Mouse (Mus musculus) thymus, adult 2 months (tissue): ENCODE data around the gene St7l. TPM values are rescaled to one million over a fixed set of nuclear protein-coding genes. Genes with fewer than 3 reads are reported as not detected.
"Not testable (repeated sequence)": the region's sequence is repeated elsewhere in the genome, so short reads cannot be mapped to it uniquely, and the experiment has no call there.

ENCODE experiments used
- DNase-seq: peaks from one replicate; pipeline ENCODE4 v3.0.0; 2021
- H3K27ac ChIP-seq: fragments of 200-500 bp; 2 replicates; pipeline ENCODE4 v1.5.1; 2012; ENCODE audit warnings: low read length, control low read depth; ENCODE audit not compliant: control insufficient read depth, insufficient read depth
- H3K27me3 ChIP-seq: fragments of 200-500 bp; 2 replicates; pipeline ENCODE4 v1.6.1; 2012; ENCODE audit warnings: mild to moderate bottlenecking, low read length, moderate library complexity, mixed read lengths; ENCODE audit not compliant: control insufficient read depth, insufficient read depth
- H3K36me3 ChIP-seq: fragments of 200-500 bp; 2 replicates; pipeline ENCODE4 v1.6.1; 2012; ENCODE audit warnings: mild to moderate bottlenecking, low read length, moderate library complexity; ENCODE audit not compliant: control insufficient read depth, insufficient read depth
- H3K4me1 ChIP-seq: fragments of 200-500 bp; replicated peaks from 2 replicates; pipeline ENCODE4 v1.6.1; 2012; ENCODE audit warnings: low read length; ENCODE audit not compliant: control insufficient read depth, insufficient read depth
- H3K4me3 ChIP-seq: fragments of 200-500 bp; 2 replicates; pipeline ENCODE4 v1.5.1; 2012; ENCODE audit warnings: mild to moderate bottlenecking, low read length, control low read depth, moderate library complexity; ENCODE audit not compliant: control insufficient read depth, insufficient read depth
- CTCF ChIP-seq: fragments of 200-500 bp; IDR thresholded peaks from 2 replicates; pipeline ENCODE4 v1.5.1; 2012; ENCODE audit warnings: mild to moderate bottlenecking, control low read depth, low read length, moderate library complexity, borderline replicate concordance; ENCODE audit not compliant: control insufficient read depth, poor library complexity, insufficient read depth; ENCODE audit errors: extremely low read depth
- POLR2A ChIP-seq: fragments of 200-500 bp; IDR thresholded peaks from 2 replicates; pipeline ENCODE4 v1.6.1; 2012; ENCODE audit warnings: mild to moderate bottlenecking, low read length, control low read depth, moderate library complexity; ENCODE audit not compliant: control insufficient read depth, poor library complexity, insufficient read depth; ENCODE audit errors: extremely low read depth
- WGBS: fragments of 180-500 bp; shearing (Covaris S2); methylation state at CpG from one replicate; pipeline ENCODE4 v1.1.7; 2018; 5-methylcytosine and 5-hydroxymethylcytosine counted together
- polyA plus RNA-seq: library from polyadenylated mRNA; depleted of rRNA; stranded (reverse); fragments of >200 nt; gene quantifications from 2 replicates; pipeline ENCODE4 v1.2.3, GENCODE M21; 2012

The St7l gene
- polyA plus RNA-seq, 1 experiment: 13.6 TPM

DNA sequence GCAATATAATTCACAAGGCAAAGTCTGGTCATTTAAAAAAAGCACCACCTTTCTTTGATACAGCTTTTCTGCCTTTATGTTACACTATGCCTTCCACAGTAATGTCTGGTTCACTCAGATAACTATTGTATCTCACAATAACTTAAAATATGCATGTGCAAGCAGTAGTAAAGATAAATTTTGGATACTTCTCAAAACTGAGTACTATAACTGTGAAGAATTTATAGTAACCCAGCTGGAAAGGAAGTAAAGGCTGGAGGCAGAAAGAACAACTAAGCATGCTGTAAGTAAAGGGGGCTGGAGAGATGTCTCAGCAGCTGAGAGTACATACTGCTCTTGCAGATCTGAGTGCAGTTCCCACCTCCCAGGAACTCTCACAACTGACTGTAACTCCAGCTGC lies 8.9 kb upstream of the St7l start:
- TF ChIP-seq POLR2A: no peak
- TF ChIP-seq CTCF: no peak
- Histone ChIP-seq H3K36me3 (peaks cover 12% of the 10 kb centered on the region; the same call in 1 of the 2 replicates), H3K27me3 (no peaks in the 10 kb centered on the region), H3K4me1 (peaks cover 4% of the 10 kb centered on the region; the same call in 1 of the 2 replicates), H3K4me3 (no peak overlapping the region), H3K27ac (no peak overlapping the region)
- no peak for DNase-seq

DNA sequence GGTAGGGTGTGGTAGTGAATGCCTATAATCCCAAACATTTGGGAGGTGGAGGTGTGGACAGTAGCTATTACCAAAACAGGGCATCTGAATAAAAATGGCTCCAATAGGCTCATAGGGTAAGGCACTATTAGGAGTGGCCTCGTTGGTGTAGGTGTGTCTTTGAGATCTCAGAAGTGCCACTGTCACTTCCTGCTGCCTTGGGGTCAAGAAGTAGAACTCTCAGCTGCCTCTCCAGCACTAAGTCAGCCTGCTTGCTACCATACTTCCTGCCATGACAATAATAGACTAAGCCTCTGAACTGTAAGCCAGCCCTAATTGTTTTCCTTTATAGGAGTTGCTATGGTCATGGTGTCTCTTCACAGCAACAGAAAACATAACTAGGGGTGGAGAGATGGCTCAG lies 7.7 kb upstream of the St7l start:
- TF ChIP-seq POLR2A (no peak), CTCF (no peak)
- Histone ChIP-seq H3K4me3 (no peak overlapping the region), H3K27me3 (no peaks in the 10 kb centered on the region), H3K36me3 (peaks cover 12% of the 10 kb centered on the region; the same call in 1 of the 2 replicates), H3K27ac (no peak overlapping the region), H3K4me1 (peaks cover 4% of the 10 kb centered on the region; the same call in 1 of the 2 replicates)
- DNase-seq: no peak
- WGBS: 32% methylated on average over 1 of the region's 1 CpGs

DNA sequence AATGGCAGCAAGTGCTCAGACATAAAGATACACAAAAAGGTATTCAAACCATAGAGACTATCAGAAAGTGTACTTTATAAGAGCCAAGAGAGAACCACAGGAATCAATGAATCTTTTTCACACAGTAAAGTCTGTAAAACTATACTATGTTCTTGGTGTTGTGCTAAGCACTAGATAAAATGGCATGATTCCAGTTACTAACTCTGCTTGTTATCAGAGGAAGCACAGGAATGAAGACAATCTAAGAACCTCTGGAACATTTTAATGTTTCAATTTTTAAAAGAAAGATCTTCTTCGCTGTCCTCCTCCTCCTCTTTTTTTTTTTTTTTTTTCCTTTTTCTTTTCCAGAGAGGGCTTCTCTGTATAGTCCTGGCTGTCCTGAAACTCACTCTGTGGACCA lies 5.2 kb upstream of the St7l start:
- 100% methylated on average over 1 of the region's 1 CpGs for WGBS
- TF ChIP-seq POLR2A (no peak), CTCF (no peak)
- Histone ChIP-seq H3K36me3 (peaks cover 12% of the 10 kb centered on the region; the same call in 1 of the 2 replicates), H3K27ac (no peak overlapping the region), H3K27me3 (no peaks in the 10 kb centered on the region), H3K4me3 (no peak overlapping the region), H3K4me1 (peaks cover 6% of the 10 kb centered on the region)
- no peak for DNase-seq

DNA sequence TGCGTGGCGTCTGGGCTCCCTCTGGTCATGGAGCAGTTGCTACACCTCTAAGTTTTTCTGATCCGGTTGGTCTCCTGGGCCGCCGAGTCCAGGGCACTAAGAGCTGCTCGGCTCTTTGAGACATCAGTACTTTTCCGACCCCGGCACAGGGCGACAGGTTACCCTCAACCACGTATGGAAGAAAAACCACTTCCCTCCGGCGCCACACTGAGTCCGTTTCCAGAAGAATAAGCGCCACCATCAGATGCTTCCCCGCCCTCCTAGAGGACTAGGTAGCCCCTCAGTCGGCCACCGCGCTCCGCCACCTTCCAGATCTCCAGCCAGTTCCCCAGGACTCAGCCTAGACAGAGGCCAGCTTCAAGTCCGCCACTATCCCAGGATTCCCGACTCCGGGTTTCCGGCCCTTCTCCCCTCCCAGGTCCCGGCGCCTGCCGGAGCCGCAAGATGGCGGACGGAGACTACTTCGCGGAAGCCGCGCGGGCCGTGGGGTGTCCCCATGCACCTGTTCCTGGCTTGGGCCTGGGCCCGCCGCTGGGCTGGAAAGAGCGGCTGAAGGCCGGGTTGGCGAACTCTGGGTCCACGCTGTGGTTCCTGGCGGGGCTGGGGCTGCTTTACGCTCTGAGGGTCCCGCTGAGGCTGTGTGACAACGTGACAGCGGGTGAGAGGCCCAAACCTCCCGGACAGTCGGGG lies 991 bp downstream of the St7l start:
- 0 out of 2 replicates have a peak, but pooled peaks have one; percentile 12 for TF ChIP-seq CTCF
- peak; percentile 59; the same call in 1 of the 2 replicates for TF ChIP-seq POLR2A
- H3K27me3 ChIP-seq: no peaks in the 10 kb centered on the region
- H3K4me1 ChIP-seq: peaks cover 4% of the 10 kb centered on the region
- 1% methylated on average over 48 of the region's 48 CpGs for WGBS
- H3K36me3 ChIP-seq: no peaks in the 10 kb centered on the region
- DNase-seq: peak; percentile 85
- peak overlapping the region; percentile 84 for H3K27ac ChIP-seq
- H3K4me3 ChIP-seq: peak overlapping the region; percentile 80

DNA sequence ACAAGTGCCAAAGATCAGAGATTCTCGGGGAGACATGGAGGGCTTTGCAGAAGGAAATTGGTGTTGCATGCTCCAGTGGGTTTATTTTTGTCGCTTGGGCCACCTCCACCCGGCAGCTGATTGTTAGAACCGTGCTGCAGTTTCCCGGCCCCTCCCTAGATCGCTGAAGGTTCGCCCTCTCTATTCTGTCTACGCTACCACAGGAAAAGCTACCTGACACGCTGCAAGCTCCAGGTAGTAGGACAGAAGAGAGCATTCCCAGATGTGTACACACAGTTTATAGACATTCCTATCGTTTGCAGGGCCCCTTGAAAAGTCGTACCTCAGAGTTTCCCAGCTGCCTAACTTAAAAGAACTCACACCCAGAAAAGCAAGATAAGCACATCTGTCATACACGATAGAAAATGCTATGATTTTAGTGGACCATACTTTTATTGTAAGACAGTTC lies 1.6 kb downstream of the St7l start:
- no peaks in the 10 kb centered on the region for H3K27me3 ChIP-seq
- no peaks in the 10 kb centered on the region for H3K36me3 ChIP-seq
- DNase-seq: no peak
- 0% methylated on average over 12 of the region's 12 CpGs for WGBS
- TF ChIP-seq POLR2A (no peak), CTCF (no peak)
- H3K4me3 ChIP-seq: peak overlapping the region; percentile 80
- peaks cover 4% of the 10 kb centered on the region for H3K4me1 ChIP-seq
- peak overlapping the region; percentile 84 for H3K27ac ChIP-seq

DNA sequence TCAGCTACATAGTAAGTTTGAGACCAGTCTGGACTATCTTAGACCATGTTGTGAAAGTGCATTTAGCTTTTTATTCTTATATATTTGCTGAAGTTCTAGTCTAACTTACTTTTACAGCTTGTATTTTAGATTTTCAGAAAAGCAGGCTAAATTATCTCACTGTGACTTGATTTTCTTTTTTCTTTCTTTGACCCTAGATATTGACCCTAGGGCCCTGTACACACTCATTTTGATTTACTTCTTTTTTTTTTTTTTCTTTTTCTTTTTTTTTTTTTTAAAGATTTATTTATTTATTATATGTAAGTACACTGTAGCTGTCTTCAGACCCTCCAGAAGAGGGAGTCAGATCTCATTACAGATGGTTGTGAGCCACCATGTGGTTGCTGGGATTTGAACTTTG lies 2.9 kb downstream of the St7l start:
- H3K27ac ChIP-seq, H3K4me1 ChIP-seq, H3K36me3 ChIP-seq, H3K4me3 ChIP-seq, H3K27me3 ChIP-seq, DNase-seq: not testable (repeated sequence)

DNA sequence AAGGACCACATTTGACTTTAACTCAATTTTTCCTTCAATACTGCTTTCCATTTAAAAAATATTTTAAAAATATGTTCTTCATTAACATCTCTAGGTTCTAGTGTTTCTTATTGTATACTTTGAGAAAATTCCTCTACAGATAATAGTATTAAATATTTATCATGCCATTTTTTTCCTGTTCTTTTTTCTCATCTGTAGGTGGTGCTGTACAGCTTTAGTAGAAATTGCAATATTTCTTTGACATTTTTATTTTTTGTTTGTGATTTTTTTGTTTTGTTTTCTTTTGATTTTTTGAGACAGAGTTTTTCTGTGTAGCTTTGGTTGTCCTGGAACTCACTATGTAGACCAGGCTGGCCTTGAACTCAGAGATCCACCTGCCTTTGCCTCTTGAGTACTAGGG lies 5.8 kb downstream of the St7l start:
- Histone ChIP-seq H3K36me3 (peaks cover 25% of the 10 kb centered on the region), H3K4me3 (no peak overlapping the region), H3K4me1 (0 out of 2 replicates have a peak, but pooled peaks cover 2% of the 10 kb centered on the region), H3K27me3 (no peaks in the 10 kb centered on the region), H3K27ac (no peak overlapping the region)
- TF ChIP-seq POLR2A: no peak
- no peak for TF ChIP-seq CTCF
- no peak for DNase-seq
